8 mouse cellular contexts compared by ENCODE assay signal in the genomic region with DNA sequence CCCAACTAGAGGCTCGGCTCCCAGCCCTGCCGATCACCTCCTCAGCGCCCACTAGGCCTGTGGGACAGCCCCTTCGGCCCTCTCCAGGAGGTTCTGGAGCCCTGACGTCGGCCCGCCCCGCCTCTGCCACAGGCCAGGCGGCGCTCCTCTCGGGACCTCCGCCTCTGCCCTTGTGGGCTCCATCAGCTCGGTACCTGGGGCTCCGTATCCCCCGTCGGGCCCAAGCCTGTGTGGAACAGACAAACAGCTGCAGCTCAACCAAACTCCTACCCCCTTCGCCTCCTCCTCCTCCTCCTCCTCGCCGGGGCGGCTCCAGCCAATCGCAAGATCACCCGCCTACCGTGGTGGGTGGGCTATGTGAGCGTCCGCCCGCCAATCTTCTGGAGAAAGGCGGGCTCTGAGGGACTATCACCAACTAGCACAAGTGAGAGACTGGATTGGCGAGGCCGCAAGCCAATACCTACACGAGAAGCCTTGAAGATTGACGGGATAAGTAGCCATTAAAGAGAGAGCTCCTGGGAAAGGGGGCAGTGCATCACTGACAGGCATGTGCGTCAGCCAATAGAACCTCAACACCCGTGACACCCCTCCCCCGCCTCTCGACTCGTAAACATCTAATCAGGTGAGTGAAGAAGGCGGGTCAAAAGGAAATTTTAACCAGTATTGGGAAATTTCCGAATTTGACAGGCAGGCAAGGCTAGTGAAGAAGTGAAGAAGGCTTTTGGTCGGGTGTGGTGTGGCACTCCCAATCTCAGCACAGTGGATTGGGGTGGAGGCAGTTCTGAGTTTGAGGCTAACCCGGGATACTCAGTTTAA. TPM values are rescaled to one million over a fixed set of nuclear protein-coding genes. Genes with fewer than 3 reads are reported as not detected.
A peak's percentile ranks its signal among the peaks of the same experiment; 100 is the strongest.
DNase-seq lines count a peak whose midpoint lies in the region; ATAC-seq lines count a peak whose summit lies in the region.

Gene Rab5b (minus strand): TSS at position 273 of the 816 bp plus-strand sequence.

- H3K36me3 ChIP-seq in hindbrain, embryonic 14.5 days (replicated peaks; ENCODE audit: control insufficient read depth, insufficient read depth) = peaks cover 3% of the 10 kb centered on the region; the same call in 1 of the 2 replicates

- H3K4me1 ChIP-seq in hindbrain, embryonic 14.5 days (replicated peaks; ENCODE audit: control insufficient read depth, insufficient read depth, low read length) = peaks cover 12% of the 10 kb centered on the region; the same call in 1 of the 2 replicates

- H3K27ac ChIP-seq in hindbrain, embryonic 14.5 days = peak within 1 kb of the TSS; percentile 95

- H3K4me3 ChIP-seq in hindbrain, embryonic 14.5 days (replicated peaks; ENCODE audit: low read length) = peak within 1 kb of the TSS; percentile 83

- H3K9ac ChIP-seq in hindbrain, embryonic 14.5 days = peak within 1 kb of the TSS; percentile 93

- no peaks in the 10 kb centered on the region for H3K9me3 ChIP-seq in hindbrain, embryonic 14.5 days (ENCODE audit: control insufficient read depth, low read length)

- no peaks in the 10 kb centered on the region for H3K27me3 ChIP-seq in hindbrain, embryonic 14.5 days (ENCODE audit: control insufficient read depth, insufficient read depth, low read length)

- under 1% methylated on average over 40 of the region's 40 CpGs for WGBS in hindbrain, embryonic 14.5 days

- DNase-seq in R1 (ENCODE audit: low read depth, low spot score) = peak; percentile 100
- DNase-seq in cerebellum, postnatal 25 days = peak; percentile 96 to 99
- DNase-seq in frontal cortex, postnatal 25 days (ENCODE audit: low spot score in 2 of 2) = peak; percentile 100
- DNase-seq in hindbrain, embryonic 14.5 days (ENCODE audit: low spot score) = peak; percentile 98
- DNase-seq in layer of hippocampus, postnatal 36 days = peak; percentile 98 to 99
- peak; percentile 99 for DNase-seq in lung, postnatal 36 days
- DNase-seq in retina, postnatal 1 day = peak; percentile 100
- DNase-seq in urinary bladder, adult 18-20 months (ENCODE audit: low spot score in 2 of 2) = peak; percentile 97 to 98

- H3K4me2 ChIP-seq in hindbrain, embryonic 14.5 days (replicated peaks) = peak within 1 kb of the TSS; percentile 73

- peak; percentile 99 for ATAC-seq in hindbrain, embryonic 14.5 days (ENCODE audit: low FRiP score)

RNA-seq across cellular contexts. Expression of gene Rab5b, which starts in this region (rescaled TPM):
- polyA plus RNA-seq in hindbrain, embryonic 14.5 days (2014; fragmentation: Nextera tagmentation; extraction: Ambion mirVana) = 95.6 and 109 TPM in 2 replicates
- total RNA-seq in layer of hippocampus, postnatal 36 days (2021) = 100 to 1,000 TPM; 131 to 134 TPM

Comparison
In these comparisons a context has a peak if more than half of its experiments do, and no peak if none do; other contexts are left out.
1. Peak in every context shown above with its lines: DNase-seq, ATAC-seq, H3K4me3 ChIP-seq and H3K27ac ChIP-seq.